ENCODE assay signal across 27 mouse cellular contexts in the genomic region with DNA sequence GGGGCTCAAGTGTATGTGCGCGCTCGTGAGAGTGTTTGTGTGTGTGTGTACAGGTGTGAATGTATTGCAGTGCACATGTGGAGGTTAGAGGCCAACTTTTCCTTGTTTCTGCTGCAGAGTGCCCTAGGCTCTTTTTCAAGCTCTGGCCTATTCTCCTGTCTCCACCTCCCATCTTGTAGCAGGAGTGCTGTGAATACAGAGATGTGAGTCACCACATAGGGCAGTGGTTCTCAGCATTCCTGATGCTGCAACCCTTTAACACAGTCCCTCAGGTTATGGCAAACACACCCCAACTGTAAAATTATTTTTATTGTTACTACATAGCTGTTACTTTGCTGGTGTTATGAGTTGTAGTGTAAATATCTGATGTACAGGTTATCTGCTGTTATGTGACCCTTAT.
"Had no signal": no experiment of that assay in that cellular context is flagged by ENCODE, and none has a peak within 500 bp of the region (broad histone marks: within the 10 kb centered on the region; RNA-seq: fewer than 3 reads in every experiment).

No protein-coding gene starts in this region.

- H3K4me2 ChIP-seq: heart, embryonic 11.5 days; heart, embryonic 13.5 days; heart, embryonic 15.5 days; hindbrain, embryonic 12.5 days; hindbrain, embryonic 14.5 days; intestine, embryonic 15.5 days; limb, embryonic 12.5 days; liver, embryonic 11.5 days; liver, embryonic 13.5 days had no signal

- H3K27ac ChIP-seq: gastrocnemius, adult 2 months; heart, embryonic 13.5 days; heart, embryonic 15.5 days; hindbrain, embryonic 12.5 days; hindbrain, embryonic 14.5 days; intestine, embryonic 15.5 days; layer of hippocampus, adult 2 months; left cerebral cortex, adult 2 months; limb, embryonic 10.5 days; limb, embryonic 12.5 days; liver, embryonic 13.5 days had no signal

- H3K4me1 ChIP-seq: hindbrain, embryonic 12.5 days; intestine, embryonic 15.5 days had no signal

- H3K4me3 ChIP-seq: gastrocnemius, adult 2 months; heart, embryonic 13.5 days; heart, embryonic 15.5 days; hindbrain, embryonic 12.5 days; intestine, embryonic 15.5 days; layer of hippocampus, adult 2 months; left cerebral cortex, adult 2 months; limb, embryonic 10.5 days; limb, embryonic 12.5 days; liver, embryonic 13.5 days had no signal

- ATAC-seq: hindbrain, embryonic 16.5 days; inflammation-experienced regulatory T-cells, adult 6 months; intestine, embryonic 15.5 days; intestine, postnatal 0 days had no signal

- H3K9me3 ChIP-seq: heart, embryonic 13.5 days; heart, embryonic 15.5 days; hindbrain, embryonic 12.5 days; intestine, embryonic 15.5 days; limb, embryonic 10.5 days; limb, embryonic 12.5 days; liver, embryonic 13.5 days had no signal

- DNase-seq: gastrocnemius, adult 2 months; gastrocnemius, postnatal 10 days; gastrocnemius, postnatal 25 days; heart, adult 18-20 months; heart, postnatal 14 days; heart, postnatal 36 days; kidney, adult 18-20 months; kidney, adult 8-10 months; kidney, postnatal 10 days; kidney, postnatal 25 days; kidney, postnatal 4 days; liver; liver, embryonic 13.5 days had no signal

- H3K9ac ChIP-seq: heart, embryonic 13.5 days; heart, embryonic 15.5 days; hindbrain, embryonic 12.5 days; hindbrain, embryonic 14.5 days; intestine, embryonic 15.5 days; limb, embryonic 12.5 days; liver, embryonic 13.5 days had no signal

- H3K27me3 ChIP-seq: heart, embryonic 13.5 days; heart, embryonic 15.5 days; hindbrain, embryonic 12.5 days; intestine, embryonic 15.5 days; limb, embryonic 12.5 days; liver, embryonic 13.5 days had no signal
